11 mouse cellular contexts compared by ENCODE assay signal in genomic region chr6:28482711-28483315, GRCm38 (mm10). TPM values are rescaled to one million over a fixed set of nuclear protein-coding genes. Genes with fewer than 3 reads are reported as not detected.
DNase-seq lines count a peak whose midpoint lies in the region; ATAC-seq and TF ChIP-seq lines count a peak whose summit lies in the region.
"Had no signal": no experiment of that assay in that cellular context is flagged by ENCODE, and none has a peak within 500 bp of the region (broad histone marks: within the 10 kb centered on the region; RNA-seq: fewer than 3 reads in every experiment).

No protein-coding gene starts in this region.

- H3K4me1 ChIP-seq in intestine, embryonic 14.5 days (replicated peaks; ENCODE audit: control insufficient read depth, insufficient read depth, low read length), result peaks cover 24% of the 10 kb centered on the region
- H3K4me1 ChIP-seq in intestine, postnatal 0 days (replicated peaks; ENCODE audit: control insufficient read depth, insufficient read depth, low read length), result 0 out of 2 replicates have a peak, but pooled peaks cover 12% of the 10 kb centered on the region
- peaks cover 68% of the 10 kb centered on the region for H3K4me1 ChIP-seq in E14TG2a.4 (replicated peaks; ENCODE audit: low read depth, low read length)
- peaks cover 22% of the 10 kb centered on the region for H3K4me1 ChIP-seq in embryonic facial prominence, embryonic 14.5 days (ENCODE audit: control insufficient read depth, insufficient read depth, low read length)

- H3K9me3 ChIP-seq in intestine, embryonic 14.5 days (ENCODE audit: control insufficient read depth, low read length), result no peaks in the 10 kb centered on the region
- no peaks in the 10 kb centered on the region for H3K9me3 ChIP-seq in intestine, postnatal 0 days (ENCODE audit: control insufficient read depth)
- H3K9me3 ChIP-seq in E14TG2a.4 (ENCODE audit: low read length), result no peaks in the 10 kb centered on the region
- no peaks in the 10 kb centered on the region for H3K9me3 ChIP-seq in embryonic facial prominence, embryonic 14.5 days (ENCODE audit: control insufficient read depth, low read length)

- H3K4me3 ChIP-seq in intestine, embryonic 14.5 days (ENCODE audit: low read depth, low read length), result no peak overlapping the region
- no peak overlapping the region for H3K4me3 ChIP-seq in intestine, postnatal 0 days (ENCODE audit: low read depth, low read length)
- H3K4me3 ChIP-seq in E14TG2a.4 (replicated peaks; ENCODE audit: low read length) (0 out of 2 replicates have a peak overlapping the region, but pooled peaks have one; percentile 27), macrophage (ENCODE audit: inconsistent target) (no peak overlapping the region)
- H3K4me3 ChIP-seq in embryonic facial prominence, embryonic 14.5 days (ENCODE audit: low read depth, low read length), result no peak overlapping the region

- H3K27ac ChIP-seq in intestine, embryonic 14.5 days (ENCODE audit: low read depth), result no peak overlapping the region
- H3K27ac ChIP-seq in intestine, postnatal 0 days (ENCODE audit: low read depth, low read length), result no peak overlapping the region
- H3K27ac ChIP-seq in embryonic facial prominence, embryonic 14.5 days (replicated peaks; ENCODE audit: low read depth, low read length), result no peak overlapping the region
- peak overlapping the region; percentile 7; the same call in 1 of the 2 replicates for H3K27ac ChIP-seq in macrophage
- H3K27ac ChIP-seq: hindbrain, postnatal 0 days had no signal

- WGBS in intestine, embryonic 14.5 days, result 75% methylated on average over 4 of the region's 4 CpGs
- 42% methylated on average over 4 of the region's 4 CpGs for WGBS in intestine, postnatal 0 days
- WGBS in embryonic facial prominence, embryonic 14.5 days, result 56% methylated on average over 4 of the region's 4 CpGs
- WGBS in macrophage (ENCODE audit: missing documents), result 28% methylated on average over 4 of the region's 4 CpGs

- peaks cover 15% of the 10 kb centered on the region for H3K36me3 ChIP-seq in intestine, embryonic 14.5 days (ENCODE audit: control insufficient read depth, insufficient read depth, low read length)
- H3K36me3 ChIP-seq in intestine, postnatal 0 days (ENCODE audit: control insufficient read depth, insufficient read depth), result no peaks in the 10 kb centered on the region
- peaks cover 64% of the 10 kb centered on the region for H3K36me3 ChIP-seq in E14TG2a.4 (ENCODE audit: insufficient read depth, low read length)
- peaks cover 15% of the 10 kb centered on the region; the same call in 1 of the 2 replicates for H3K36me3 ChIP-seq in embryonic facial prominence, embryonic 14.5 days (ENCODE audit: control insufficient read depth, insufficient read depth, low read length)
- no peaks in the 10 kb centered on the region for H3K36me3 ChIP-seq in macrophage (ENCODE audit: inconsistent target)

- TF ChIP-seq CTCF in intestine, postnatal 0 days (IDR thresholded peaks at IDR 0.05; ENCODE audit: low read depth), result no peak
- TF ChIP-seq CTCF in E14TG2a.4 (conservative IDR thresholded peaks at IDR 0.05; ENCODE audit: low read length), result no peak

- H3K4me2 ChIP-seq in intestine, embryonic 14.5 days (ENCODE audit: low read length), result peak overlapping the region; percentile 25; the same call in 1 of the 2 replicates
- H3K4me2 ChIP-seq in intestine, postnatal 0 days (replicated peaks; ENCODE audit: low read depth), result no peak overlapping the region
- H3K4me2 ChIP-seq in embryonic facial prominence, embryonic 14.5 days (ENCODE audit: low read depth, low read length), result peak overlapping the region; percentile 72; the same call in 1 of the 2 replicates

- H3K79me2 ChIP-seq in macrophage (ENCODE audit: inconsistent target), result peaks cover 75% of the 10 kb centered on the region

- no peak overlapping the region for H3K9ac ChIP-seq in intestine, embryonic 14.5 days (ENCODE audit: low read length)
- no peak overlapping the region for H3K9ac ChIP-seq in intestine, postnatal 0 days (ENCODE audit: low read depth, low read length)
- H3K9ac ChIP-seq in embryonic facial prominence, embryonic 14.5 days (ENCODE audit: low read depth, low read length), result no peak overlapping the region

- H3K27me3 ChIP-seq in intestine, embryonic 14.5 days (replicated peaks; ENCODE audit: control insufficient read depth, insufficient read depth, low read length), result no peaks in the 10 kb centered on the region
- H3K27me3 ChIP-seq in intestine, postnatal 0 days (replicated peaks; ENCODE audit: control insufficient read depth, insufficient read depth, low read length), result no peaks in the 10 kb centered on the region
- H3K27me3 ChIP-seq in E14TG2a.4 (ENCODE audit: insufficient read depth, low read length), result no peaks in the 10 kb centered on the region
- H3K27me3 ChIP-seq in embryonic facial prominence, embryonic 14.5 days (replicated peaks; ENCODE audit: control insufficient read depth, insufficient read depth, low read length), result no peaks in the 10 kb centered on the region

- DNase-seq in intestine, embryonic 14.5 days (ENCODE audit: low spot score), result no peak
- DNase-seq in embryonic facial prominence, embryonic 14.5 days (ENCODE audit: low spot score), result peak; percentile 34
- DNase-seq in left cerebral cortex, adult 11 months (ENCODE audit: low spot score), result no peak
- DNase-seq: thymus, postnatal 4 days had no signal

- no peak for ATAC-seq in intestine, embryonic 14.5 days (replicated peaks; ENCODE audit: low FRiP score, low TSS enrichment, low read depth)
- no peak for ATAC-seq in intestine, postnatal 0 days
- no peak for ATAC-seq in embryonic facial prominence, embryonic 14.5 days (ENCODE audit: low read depth)
- ATAC-seq in inflammation-experienced regulatory T-cells, adult 6 months, result no peak
- ATAC-seq: hindbrain, postnatal 0 days had no signal

RNA-seq across cellular contexts. Expression of gene Snd1, which starts 7.9 kb away (rescaled TPM):
- 123 and 139 TPM in 2 replicates for polyA plus RNA-seq in intestine, embryonic 14.5 days (2014; fragmentation: Nextera tagmentation; extraction: Ambion mirVana)
- 39.4 and 41.8 TPM in 2 replicates for polyA plus RNA-seq in intestine, postnatal 0 days (2015; fragmentation: Nextera tagmentation; extraction: Ambion mirVana)
- 111 and 120 TPM in 2 replicates for polyA plus RNA-seq in embryonic facial prominence, embryonic 14.5 days (2014; fragmentation: Nextera tagmentation; extraction: Ambion mirVana)
- 100 to 1,000 TPM; 186 to 471 (median 257) TPM for total RNA-seq in macrophage (2018; cell fraction: chromatin; rRNA removed)
- 10 to 100 TPM; 58.8 to 99.6 (median 80.6) TPM for total RNA-seq in macrophage (2018; cell fraction: cytosol; rRNA removed)
- total RNA-seq in macrophage (2018; cell fraction: nucleus; rRNA removed), result 100 to 1,000 TPM in 24 of 26 experiments, 10 to 100 TPM in 2; 98.9 to 248 (median 144) TPM
- 64.8 to 85.3 TPM (median 73.9 TPM) in 3 replicates for polyA plus RNA-seq in macrophage (2018)
- polyA plus RNA-seq in inflammation-experienced regulatory T-cells, adult 6 months (2017; shearing (Covaris generic)), result 10 to 100 TPM; 44.7 to 54.7 (median 51.4) TPM

RNA-seq across cellular contexts. Expression of gene Pax4, which starts 33.7 kb away (rescaled TPM):
- polyA plus RNA-seq in intestine, embryonic 14.5 days (2014; fragmentation: Nextera tagmentation; extraction: Ambion mirVana), result 0.36 and 3.3 TPM in 2 replicates
- 0.37 and 1.3 TPM in 2 replicates for polyA plus RNA-seq in intestine, postnatal 0 days (2015; fragmentation: Nextera tagmentation; extraction: Ambion mirVana)
- polyA plus RNA-seq in embryonic facial prominence, embryonic 14.5 days (2014; fragmentation: Nextera tagmentation; extraction: Ambion mirVana), result not detected in 2 replicates
- 1 to 10 TPM in 1 of 26 experiments, not detected in 25; 1.2 TPM for total RNA-seq in macrophage (2018; cell fraction: chromatin; rRNA removed)
- total RNA-seq in macrophage (2018; cell fraction: cytosol; rRNA removed), result under 1 TPM in 1 of 26 experiments, not detected in 25; 0.14 TPM
- total RNA-seq in macrophage (2018; cell fraction: nucleus; rRNA removed), result 1 to 10 TPM in 1 of 26 experiments, not detected in 25; 2.2 TPM
- polyA plus RNA-seq in macrophage (2018), result not detected in 3 replicates
- polyA plus RNA-seq in inflammation-experienced regulatory T-cells, adult 6 months (2017; shearing (Covaris generic)), result not detected
- total RNA-seq: common myeloid progenitor, adult 5-6 weeks; hindbrain, postnatal 0 days had no signal
- polyA plus RNA-seq: neural tube, embryonic 14.5 days had no signal

RNA-seq across cellular contexts. Expression of gene Gcc1, which starts 54.6 kb away (rescaled TPM):
- 7.2 and 8.8 TPM in 2 replicates for polyA plus RNA-seq in intestine, embryonic 14.5 days (2014; fragmentation: Nextera tagmentation; extraction: Ambion mirVana)
- 5.3 and 6.8 TPM in 2 replicates for polyA plus RNA-seq in intestine, postnatal 0 days (2015; fragmentation: Nextera tagmentation; extraction: Ambion mirVana)
- polyA plus RNA-seq in embryonic facial prominence, embryonic 14.5 days (2014; fragmentation: Nextera tagmentation; extraction: Ambion mirVana), result 6.8 and 8.4 TPM in 2 replicates
- total RNA-seq in macrophage (2018; cell fraction: chromatin; rRNA removed), result 10 to 100 TPM in 21 of 26 experiments, 1 to 10 TPM in 5; 4.9 to 46.1 (median 17.6) TPM
- 10 to 100 TPM in 24 of 26 experiments, 1 to 10 TPM in 2; 8.6 to 24.5 (median 14.6) TPM for total RNA-seq in macrophage (2018; cell fraction: cytosol; rRNA removed)
- 10 to 100 TPM in 25 of 26 experiments, 1 to 10 TPM in 1; 9.0 to 32.8 (median 20.7) TPM for total RNA-seq in macrophage (2018; cell fraction: nucleus; rRNA removed)
- 10.6 to 11.9 TPM (median 10.9 TPM) in 3 replicates for polyA plus RNA-seq in macrophage (2018)
- polyA plus RNA-seq in inflammation-experienced regulatory T-cells, adult 6 months (2017; shearing (Covaris generic)), result 1 to 10 TPM; 5.9 to 8.0 (median 7.9) TPM

RNA-seq across cellular contexts. Expression of gene Fscn3, which starts 55.2 kb away (rescaled TPM):
- polyA plus RNA-seq in intestine, embryonic 14.5 days (2014; fragmentation: Nextera tagmentation; extraction: Ambion mirVana), result not detected in 2 replicates
- polyA plus RNA-seq in intestine, postnatal 0 days (2015; fragmentation: Nextera tagmentation; extraction: Ambion mirVana), result not detected in 2 replicates
- not detected in 2 replicates for polyA plus RNA-seq in embryonic facial prominence, embryonic 14.5 days (2014; fragmentation: Nextera tagmentation; extraction: Ambion mirVana)
- under 1 TPM in 4 of 26 experiments, not detected in 22; 0.25 to 0.57 (median 0.45) TPM for total RNA-seq in macrophage (2018; cell fraction: chromatin; rRNA removed)
- total RNA-seq in macrophage (2018; cell fraction: cytosol; rRNA removed), result not detected
- total RNA-seq in macrophage (2018; cell fraction: nucleus; rRNA removed), result under 1 TPM in 2 of 26 experiments, not detected in 24; 0.35 to 1.00 TPM
- polyA plus RNA-seq in macrophage (2018), result not detected in 3 replicates
- under 1 TPM in 1 of 3 experiments, not detected in 2; 0.25 TPM for polyA plus RNA-seq in inflammation-experienced regulatory T-cells, adult 6 months (2017; shearing (Covaris generic))
- total RNA-seq: common myeloid progenitor, adult 5-6 weeks; hindbrain, postnatal 0 days had no signal
- polyA plus RNA-seq: hindbrain, postnatal 0 days; neural tube, embryonic 14.5 days had no signal

RNA-seq across cellular contexts. Expression of gene Arf5, which starts 59.5 kb away (rescaled TPM):
- polyA plus RNA-seq in intestine, embryonic 14.5 days (2014; fragmentation: Nextera tagmentation; extraction: Ambion mirVana), result 276 and 284 TPM in 2 replicates
- 289 and 307 TPM in 2 replicates for polyA plus RNA-seq in intestine, postnatal 0 days (2015; fragmentation: Nextera tagmentation; extraction: Ambion mirVana)
- 353 and 373 TPM in 2 replicates for polyA plus RNA-seq in embryonic facial prominence, embryonic 14.5 days (2014; fragmentation: Nextera tagmentation; extraction: Ambion mirVana)
- total RNA-seq in macrophage (2018; cell fraction: chromatin; rRNA removed), result 10 to 100 TPM; 14.8 to 96.9 (median 38.8) TPM
- 100 to 1,000 TPM; 128 to 184 (median 157) TPM for total RNA-seq in macrophage (2018; cell fraction: cytosol; rRNA removed)
- total RNA-seq in macrophage (2018; cell fraction: nucleus; rRNA removed), result 100 to 1,000 TPM in 6 of 26 experiments, 10 to 100 TPM in 20; 41.5 to 143 (median 77.1) TPM
- 92.9 to 162 TPM (median 155 TPM) in 3 replicates for polyA plus RNA-seq in macrophage (2018)
- polyA plus RNA-seq in inflammation-experienced regulatory T-cells, adult 6 months (2017; shearing (Covaris generic)), result 10 to 100 TPM; 19.8 to 78.8 (median 44.8) TPM
